Mouse (Mus musculus): ENCODE data around the gene Zfp874b.
"Not testable (repeated sequence)": the region's sequence is repeated elsewhere in the genome, so short reads cannot be mapped to it uniquely, and the experiment has no call there.

The Zfp874b gene

GRCm38 (mm10) chr13:67483625-67484423 lies at the start of gene Zfp874b:
Gene Zfp874b (minus strand): TSS chr13:67484258.
- in situ Hi-C loops (cut with MboI, MseI): no loop called here

- in situ Hi-C loops (cut with MboI, MseI): loop anchor here (10.0 kb wide), 1 partner anchor 162 kb away; the partner anchor contains the start of genes Gm28044 and Zfp953
These were observed 43.1 kb upstream of the Zfp874b start for GRCm38 (mm10) chr13:67527049-67527730.

GRCm38 (mm10) chr13:67525753-67526410 lies 41.8 kb upstream of the Zfp874b start, which contains the start of the genes Gm26965 and Zfp87:
Gene Gm26965 (minus strand): TSS chr13:67526151.
Gene Zfp87 (minus strand): TSS chr13:67526177.
- in situ Hi-C loops (cut with MboI, MseI): loop anchor here (10.0 kb wide), 1 partner anchor 161 kb away; the partner anchor contains the start of genes Gm28044 and Zfp953

GRCm38 (mm10) chr13:67500908-67501307 lies 16.9 kb upstream of the Zfp874b start:
- in situ Hi-C loops (cut with MboI, MseI): no loop called here

- in situ Hi-C loops (cut with MboI, MseI): no loop called here
These were observed 16.1 kb upstream of the Zfp874b start, which contains the start of gene Zfp58 for GRCm38 (mm10) chr13:67500084-67500719. Gene Zfp58 (minus strand): TSS chr13:67500555.

- in situ Hi-C loops (cut with MboI, MseI): no loop called here
These were observed 11.6 kb upstream of the Zfp874b start for GRCm38 (mm10) chr13:67495631-67496030.

- in situ Hi-C loops (cut with MboI, MseI): no loop called here
These were observed 360 bp upstream of the Zfp874b start for GRCm38 (mm10) chr13:67484424-67484811.

- in situ Hi-C loops (cut with MboI, MseI): no loop called here
These were observed 2.5 kb downstream of the Zfp874b start for GRCm38 (mm10) chr13:67481528-67481927.

GRCm38 (mm10) chr13:67469274-67469673 lies 14.8 kb downstream of the Zfp874b start:
- in situ Hi-C loops (cut with MboI, MseI): no loop called here

- in situ Hi-C loops (cut with MboI, MseI): not testable (repeated sequence)
These were observed 20.4 kb downstream of the Zfp874b start for GRCm38 (mm10) chr13:67463506-67464185.

- in situ Hi-C loops (cut with MboI, MseI): no loop called here
These were observed 32.1 kb downstream of the Zfp874b start for GRCm38 (mm10) chr13:67452021-67452309.

GRCm38 (mm10) chr13:67451172-67452020 lies 32.7 kb downstream of the Zfp874b start, which contains the start of gene Zfp874a:
Gene Zfp874a (minus strand): TSS chr13:67451624.
- in situ Hi-C loops (cut with MboI, MseI): no loop called here

GRCm38 (mm10) chr13:67437095-67437494 lies 47.0 kb downstream of the Zfp874b start:
- in situ Hi-C loops (cut with MboI, MseI): not testable (repeated sequence)

GRCm38 (mm10) chr13:67428116-67428515 lies 55.9 kb downstream of the Zfp874b start:
- in situ Hi-C loops (cut with MboI, MseI): no loop called here

GRCm38 (mm10) chr13:67425699-67426098 lies 58.4 kb downstream of the Zfp874b start:
- in situ Hi-C loops (cut with MboI, MseI): not testable (repeated sequence)

GRCm38 (mm10) chr13:67422532-67422931 lies 61.5 kb downstream of the Zfp874b start:
- in situ Hi-C loops (cut with MboI, MseI): not testable (repeated sequence)

All from T-helper 2 cell (primary cell).